Mouse (Mus musculus): ENCODE measurements around the gene Myh4. TPM values are rescaled to one million over a fixed set of nuclear protein-coding genes. Genes with fewer than 3 reads are reported as not detected.

Gene Myh4
- polyA plus RNA-seq, 1 experiment from 2014 or later: not detected

GRCm38 (mm10) chr11:67228731-67229130, 9.1 kb upstream of the Myh4 start:
- no peaks in the 10 kb centered on the region for H3K9me3 ChIP-seq (replicated peaks; ENCODE audit: control insufficient read depth, low read length)
- H3K4me2 ChIP-seq (ENCODE audit: low read depth, low read length): no peak overlapping the region
- H3K27me3 ChIP-seq (ENCODE audit: control insufficient read depth, insufficient read depth, low read length): no peaks in the 10 kb centered on the region
- no peak overlapping the region for H3K27ac ChIP-seq (ENCODE audit: low read length)
- no peak for ATAC-seq (replicated peaks; ENCODE audit: extremely low read depth, insufficient read depth, low FRiP score)
- no peak overlapping the region for H3K4me3 ChIP-seq (ENCODE audit: low read length)
- WGBS: 69% methylated on average over 3 of the region's 3 CpGs
- H3K4me1 ChIP-seq (ENCODE audit: control insufficient read depth, insufficient read depth, low read length): no peaks in the 10 kb centered on the region
- no peak overlapping the region for H3K9ac ChIP-seq (ENCODE audit: low read length)
- H3K36me3 ChIP-seq (ENCODE audit: control insufficient read depth, insufficient read depth): no peaks in the 10 kb centered on the region

- H3K27ac ChIP-seq (ENCODE audit: low read length): no peak overlapping the region
- 65% methylated on average over 5 of the region's 5 CpGs for WGBS
- ATAC-seq (replicated peaks; ENCODE audit: extremely low read depth, insufficient read depth, low FRiP score): no peak
- H3K4me1 ChIP-seq (ENCODE audit: control insufficient read depth, insufficient read depth, low read length): no peaks in the 10 kb centered on the region
- H3K9ac ChIP-seq (ENCODE audit: low read length): no peak overlapping the region
- H3K9me3 ChIP-seq (replicated peaks; ENCODE audit: control insufficient read depth, low read length): no peaks in the 10 kb centered on the region
- H3K36me3 ChIP-seq (ENCODE audit: control insufficient read depth, insufficient read depth): no peaks in the 10 kb centered on the region
- no peak overlapping the region for H3K4me3 ChIP-seq (ENCODE audit: low read length)
- no peak overlapping the region for H3K4me2 ChIP-seq (ENCODE audit: low read depth, low read length)
- H3K27me3 ChIP-seq (ENCODE audit: control insufficient read depth, insufficient read depth, low read length): no peaks in the 10 kb centered on the region
These were observed 8.7 kb upstream of the Myh4 start for GRCm38 (mm10) chr11:67229166-67229565.

DNA sequence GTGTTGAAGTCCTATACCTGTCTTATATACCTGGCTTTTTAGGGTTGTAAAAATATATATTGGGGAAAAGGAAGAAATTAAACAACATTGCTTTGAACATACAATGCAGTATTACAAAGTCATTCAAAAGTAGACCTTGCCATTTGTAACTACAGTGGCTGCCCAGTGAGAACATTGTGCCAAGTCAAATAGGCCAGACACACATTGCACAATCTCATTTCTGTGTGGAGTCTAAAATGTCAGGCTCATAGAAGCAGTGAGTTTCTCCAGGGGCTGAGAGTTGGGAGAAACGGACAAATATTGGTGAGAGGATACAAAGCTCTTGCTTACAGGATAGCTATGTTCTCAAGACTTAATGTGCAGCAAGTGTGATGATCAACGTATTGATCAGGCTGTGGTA, 7.9 kb upstream of the Myh4 start:
- H3K9ac ChIP-seq (ENCODE audit: low read length): no peak overlapping the region
- no peak overlapping the region for H3K4me3 ChIP-seq (ENCODE audit: low read length)
- H3K4me2 ChIP-seq (ENCODE audit: low read depth, low read length): no peak overlapping the region
- H3K36me3 ChIP-seq (ENCODE audit: control insufficient read depth, insufficient read depth): no peaks in the 10 kb centered on the region
- H3K4me1 ChIP-seq (ENCODE audit: control insufficient read depth, insufficient read depth, low read length): no peaks in the 10 kb centered on the region
- no peaks in the 10 kb centered on the region for H3K9me3 ChIP-seq (replicated peaks; ENCODE audit: control insufficient read depth, low read length)
- no peak overlapping the region for H3K27ac ChIP-seq (ENCODE audit: low read length)
- 72% methylated on average over 2 of the region's 2 CpGs for WGBS
- no peak for ATAC-seq (replicated peaks; ENCODE audit: extremely low read depth, insufficient read depth, low FRiP score)
- no peaks in the 10 kb centered on the region for H3K27me3 ChIP-seq (ENCODE audit: control insufficient read depth, insufficient read depth, low read length)

DNA sequence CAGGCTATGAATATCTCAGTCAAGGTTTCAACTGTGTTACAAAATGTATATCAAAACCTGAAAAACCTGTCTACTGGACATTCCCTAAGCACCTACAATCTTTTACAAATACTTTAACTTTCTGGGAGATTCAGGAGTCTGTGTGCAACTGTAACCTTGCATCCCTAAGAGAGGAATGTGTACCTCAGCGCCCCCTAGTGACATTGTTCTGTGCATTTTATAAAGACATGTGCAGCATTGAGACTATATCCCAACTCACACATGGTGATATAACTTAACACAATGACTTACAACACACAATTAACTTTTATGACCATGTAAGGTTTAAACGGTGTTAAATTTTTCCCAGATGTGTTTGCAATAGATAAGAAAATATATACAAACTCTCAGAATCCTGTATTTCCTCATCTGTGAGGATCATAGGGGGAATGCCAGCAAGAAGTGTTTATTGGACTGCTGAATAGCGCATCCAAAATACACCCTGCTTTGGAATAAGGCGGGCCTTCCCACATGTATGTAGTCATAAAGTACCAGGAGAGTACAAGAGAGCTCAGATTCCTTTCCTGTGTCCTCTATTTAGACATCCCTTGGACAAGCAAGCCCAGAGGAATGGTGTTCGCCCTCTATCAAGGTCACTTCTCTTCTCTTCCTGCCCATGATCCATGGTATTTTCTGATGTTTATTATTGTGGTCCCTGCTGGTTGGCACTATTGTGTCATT, 2.0 kb upstream of the Myh4 start:
- H3K27ac ChIP-seq (ENCODE audit: low read length): no peak overlapping the region
- no peak overlapping the region for H3K4me2 ChIP-seq (ENCODE audit: low read depth, low read length)
- H3K4me1 ChIP-seq (ENCODE audit: control insufficient read depth, insufficient read depth, low read length): no peaks in the 10 kb centered on the region
- ATAC-seq (replicated peaks; ENCODE audit: extremely low read depth, insufficient read depth, low FRiP score): no peak
- H3K27me3 ChIP-seq (ENCODE audit: control insufficient read depth, insufficient read depth, low read length): no peaks in the 10 kb centered on the region
- WGBS: 68% methylated on average over 5 of the region's 5 CpGs
- no peaks in the 10 kb centered on the region for H3K36me3 ChIP-seq (ENCODE audit: control insufficient read depth, insufficient read depth)
- H3K9me3 ChIP-seq (replicated peaks; ENCODE audit: control insufficient read depth, low read length): no peaks in the 10 kb centered on the region
- H3K9ac ChIP-seq (ENCODE audit: low read length): no peak overlapping the region
- no peak overlapping the region for H3K4me3 ChIP-seq (ENCODE audit: low read length)

GRCm38 (mm10) chr11:67236799-67237198, 1.0 kb upstream of the Myh4 start:
- Histone ChIP-seq H3K4me1 (ENCODE audit: control insufficient read depth, insufficient read depth, low read length) (no peaks in the 10 kb centered on the region), H3K4me3 (ENCODE audit: low read length) (no peak overlapping the region), H3K4me2 (ENCODE audit: low read depth, low read length) (no peak overlapping the region), H3K27me3 (ENCODE audit: control insufficient read depth, insufficient read depth, low read length) (no peaks in the 10 kb centered on the region), H3K27ac (ENCODE audit: low read length) (no peak overlapping the region), H3K9me3 (replicated peaks; ENCODE audit: control insufficient read depth, low read length) (no peaks in the 10 kb centered on the region), H3K36me3 (ENCODE audit: control insufficient read depth, insufficient read depth) (no peaks in the 10 kb centered on the region), H3K9ac (ENCODE audit: low read length) (no peak overlapping the region)
- 82% methylated on average over 9 of the region's 9 CpGs for WGBS
- no peak for ATAC-seq (replicated peaks; ENCODE audit: extremely low read depth, insufficient read depth, low FRiP score)

DNA sequence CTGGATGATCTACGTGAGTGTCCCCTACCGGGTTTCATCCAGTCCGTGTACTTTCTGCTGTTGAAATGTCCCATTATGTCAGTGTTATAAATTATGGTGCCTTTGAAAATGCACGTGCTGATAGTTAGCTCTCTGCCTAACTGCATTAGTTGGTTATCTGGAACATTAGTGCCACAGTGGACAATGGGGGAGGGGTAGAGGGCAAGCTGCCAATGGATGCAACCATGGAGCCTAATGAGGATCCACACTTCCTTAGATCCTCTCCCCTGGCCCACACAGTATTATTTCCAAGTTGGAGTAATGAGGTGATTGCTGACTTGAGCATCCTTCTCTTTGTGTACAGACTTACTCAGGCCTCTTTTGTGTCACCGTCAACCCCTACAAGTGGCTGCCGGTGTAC, 3.2 kb downstream of the Myh4 start:
- Histone ChIP-seq H3K36me3 (ENCODE audit: control insufficient read depth, insufficient read depth) (no peaks in the 10 kb centered on the region), H3K27me3 (ENCODE audit: control insufficient read depth, insufficient read depth, low read length) (no peaks in the 10 kb centered on the region), H3K4me3 (ENCODE audit: low read length) (no peak overlapping the region), H3K27ac (ENCODE audit: low read length) (no peak overlapping the region), H3K9ac (ENCODE audit: low read length) (no peak overlapping the region), H3K4me1 (ENCODE audit: control insufficient read depth, insufficient read depth, low read length) (no peaks in the 10 kb centered on the region), H3K4me2 (ENCODE audit: low read depth, low read length) (no peak overlapping the region), H3K9me3 (replicated peaks; ENCODE audit: control insufficient read depth, low read length) (no peaks in the 10 kb centered on the region)
- 70% methylated on average over 6 of the region's 6 CpGs for WGBS
- ATAC-seq (replicated peaks; ENCODE audit: extremely low read depth, insufficient read depth, low FRiP score): no peak

GRCm38 (mm10) chr11:67253691-67254090, 15.9 kb downstream of the Myh4 start:
- no peak overlapping the region for H3K27ac ChIP-seq (ENCODE audit: low read length)
- no peak overlapping the region for H3K4me2 ChIP-seq (ENCODE audit: low read depth, low read length)
- no peaks in the 10 kb centered on the region for H3K4me1 ChIP-seq (ENCODE audit: control insufficient read depth, insufficient read depth, low read length)
- H3K9me3 ChIP-seq (replicated peaks; ENCODE audit: control insufficient read depth, low read length): no peaks in the 10 kb centered on the region
- H3K27me3 ChIP-seq (ENCODE audit: control insufficient read depth, insufficient read depth, low read length): no peaks in the 10 kb centered on the region
- H3K36me3 ChIP-seq (ENCODE audit: control insufficient read depth, insufficient read depth): no peaks in the 10 kb centered on the region
- no peak for ATAC-seq (replicated peaks; ENCODE audit: extremely low read depth, insufficient read depth, low FRiP score)
- 88% methylated on average over 4 of the region's 4 CpGs for WGBS
- H3K9ac ChIP-seq (ENCODE audit: low read length): no peak overlapping the region
- H3K4me3 ChIP-seq (ENCODE audit: low read length): no peak overlapping the region

- no peaks in the 10 kb centered on the region for H3K27me3 ChIP-seq (ENCODE audit: control insufficient read depth, insufficient read depth, low read length)
- H3K4me1 ChIP-seq (ENCODE audit: control insufficient read depth, insufficient read depth, low read length): no peaks in the 10 kb centered on the region
- no peaks in the 10 kb centered on the region for H3K36me3 ChIP-seq (ENCODE audit: control insufficient read depth, insufficient read depth)
- H3K27ac ChIP-seq (ENCODE audit: low read length): no peak overlapping the region
- no peak overlapping the region for H3K9ac ChIP-seq (ENCODE audit: low read length)
- WGBS: 80% methylated on average over 7 of the region's 7 CpGs
- no peak overlapping the region for H3K4me3 ChIP-seq (ENCODE audit: low read length)
- no peak overlapping the region for H3K4me2 ChIP-seq (ENCODE audit: low read depth, low read length)
- no peaks in the 10 kb centered on the region for H3K9me3 ChIP-seq (replicated peaks; ENCODE audit: control insufficient read depth, low read length)
- no peak for ATAC-seq (replicated peaks; ENCODE audit: extremely low read depth, insufficient read depth, low FRiP score)
These were observed 19.2 kb downstream of the Myh4 start for GRCm38 (mm10) chr11:67257048-67257447.

- no peak for ATAC-seq (replicated peaks; ENCODE audit: extremely low read depth, insufficient read depth, low FRiP score)
- WGBS: 76% methylated on average over 6 of the region's 6 CpGs
- Histone ChIP-seq H3K27ac (ENCODE audit: low read length) (no peak overlapping the region), H3K4me3 (ENCODE audit: low read length) (no peak overlapping the region), H3K9me3 (replicated peaks; ENCODE audit: control insufficient read depth, low read length) (no peaks in the 10 kb centered on the region), H3K36me3 (ENCODE audit: control insufficient read depth, insufficient read depth) (no peaks in the 10 kb centered on the region), H3K4me2 (ENCODE audit: low read depth, low read length) (no peak overlapping the region), H3K4me1 (ENCODE audit: control insufficient read depth, insufficient read depth, low read length) (no peaks in the 10 kb centered on the region), H3K9ac (ENCODE audit: low read length) (no peak overlapping the region), H3K27me3 (ENCODE audit: control insufficient read depth, insufficient read depth, low read length) (no peaks in the 10 kb centered on the region)
These were observed 23.1 kb downstream of the Myh4 start for GRCm38 (mm10) chr11:67260956-67261355.

Measured in heart, embryonic 16.5 days (tissue).